Mouse (Mus musculus): ENCODE measurements at regions not wholly inside any gene's neighbourhood (a gene's known extent, or its start where the extent isn't known, plus 50 kb on each side); places are given as distances from the start of the nearest gene placed in this dataset.

DNA sequence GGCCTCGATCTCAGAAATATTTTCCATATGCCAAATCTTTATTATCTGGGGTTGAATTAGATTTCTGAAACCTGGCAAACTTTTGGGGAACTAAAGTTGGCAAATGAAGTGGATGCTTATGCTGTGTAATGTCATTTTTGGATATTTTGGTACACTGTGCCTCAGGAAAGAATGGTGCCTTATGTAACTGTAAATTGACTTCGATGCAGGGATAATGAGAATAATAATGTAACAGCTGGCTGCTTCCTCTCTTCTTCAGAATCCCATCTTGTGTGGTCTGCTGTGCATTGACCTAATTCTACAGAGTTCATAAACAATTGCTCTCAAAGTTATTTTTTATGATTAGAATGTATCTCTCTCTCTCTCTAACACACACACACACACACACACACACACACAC is 545.6 kb downstream of the Tfap2b start:
- H3K36me3 ChIP-seq (ENCODE audit: control insufficient read depth, insufficient read depth, low read length), result no peaks in the 10 kb centered on the region
- DNase-seq (ENCODE audit: low spot score) (no peak), ATAC-seq (no peak)
- H3K9ac ChIP-seq (ENCODE audit: low read length), result no peak overlapping the region
- 92% methylated on average over 2 of the region's 2 CpGs for whole genome bisulfite sequencing
- H3K4me2 ChIP-seq (ENCODE audit: low read length), result no peak overlapping the region
- H3K27ac ChIP-seq (ENCODE audit: low read depth, low read length), result no peak overlapping the region
- H3K4me1 ChIP-seq (ENCODE audit: control insufficient read depth, insufficient read depth, low read length), result no peaks in the 10 kb centered on the region
- no peaks in the 10 kb centered on the region for H3K9me3 ChIP-seq (replicated peaks; ENCODE audit: control insufficient read depth, low read length)
- no peaks in the 10 kb centered on the region for H3K27me3 ChIP-seq (replicated peaks; ENCODE audit: control insufficient read depth, insufficient read depth, low read length)
- no peak overlapping the region for H3K4me3 ChIP-seq (ENCODE audit: low read depth, low read length)

DNA sequence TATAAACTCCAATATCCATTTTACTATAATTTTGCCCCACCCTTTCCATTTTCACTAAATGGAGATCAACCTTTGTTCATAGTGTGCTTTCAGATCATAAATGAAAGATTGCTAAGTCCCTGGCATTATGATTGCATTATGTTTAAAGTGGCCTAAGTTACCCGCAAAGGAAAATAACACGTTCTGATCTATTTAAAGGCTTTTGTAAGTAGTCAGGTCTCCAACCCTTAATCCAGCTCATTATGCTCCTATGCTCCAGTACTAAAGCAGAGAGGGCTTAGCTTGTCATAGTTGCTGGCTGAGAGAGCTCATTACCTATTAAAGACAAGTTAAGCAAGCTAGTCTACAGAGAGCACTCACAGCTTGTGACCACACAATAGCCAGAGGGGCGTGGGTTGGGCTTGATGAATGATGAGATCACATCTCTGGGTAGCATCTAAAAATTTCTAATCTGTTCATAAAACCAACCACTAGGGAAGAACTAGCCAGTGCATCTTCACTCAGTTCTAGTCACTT is 549.3 kb downstream of the Tfap2b start:
- H3K27ac ChIP-seq (ENCODE audit: low read depth, low read length), result no peak overlapping the region
- H3K4me2 ChIP-seq (ENCODE audit: low read length), result no peak overlapping the region
- no peak overlapping the region for H3K4me3 ChIP-seq (ENCODE audit: low read depth, low read length)
- no peaks in the 10 kb centered on the region for H3K27me3 ChIP-seq (replicated peaks; ENCODE audit: control insufficient read depth, insufficient read depth, low read length)
- WGBS, result 8% methylated on average over 3 of the region's 3 CpGs
- no peaks in the 10 kb centered on the region for H3K36me3 ChIP-seq (ENCODE audit: control insufficient read depth, insufficient read depth, low read length)
- no peaks in the 10 kb centered on the region for H3K4me1 ChIP-seq (ENCODE audit: control insufficient read depth, insufficient read depth, low read length)
- DNase-seq (ENCODE audit: low spot score), result no peak
- ATAC-seq, result no peak
- no peaks in the 10 kb centered on the region for H3K9me3 ChIP-seq (replicated peaks; ENCODE audit: control insufficient read depth, low read length)
- H3K9ac ChIP-seq (ENCODE audit: low read length), result no peak overlapping the region

DNA sequence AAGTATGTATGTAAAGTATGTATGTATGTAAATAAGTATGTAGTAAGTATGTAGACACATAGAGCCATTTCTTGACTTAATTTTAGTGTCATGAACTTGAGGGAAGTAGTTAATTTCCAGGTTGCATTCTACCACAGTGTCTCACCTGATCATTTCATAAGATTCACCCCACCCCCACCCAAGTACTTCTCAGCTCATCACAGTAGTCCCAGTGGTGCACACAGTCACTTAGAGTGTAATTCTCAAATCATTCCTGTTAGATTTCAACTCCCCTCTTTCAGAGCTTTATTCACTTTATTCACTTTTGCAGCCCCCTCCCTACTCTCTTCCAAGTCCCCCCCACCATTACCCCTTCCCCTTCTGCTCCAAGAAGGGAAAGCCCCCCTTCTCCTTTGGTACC is 558.2 kb downstream of the Tfap2b start:
- Histone ChIP-seq H3K4me3 (ENCODE audit: low read depth, low read length) (no peak overlapping the region), H3K4me1 (ENCODE audit: control insufficient read depth, insufficient read depth, low read length) (no peaks in the 10 kb centered on the region), H3K4me2 (ENCODE audit: low read length) (no peak overlapping the region), H3K27ac (ENCODE audit: low read depth, low read length) (no peak overlapping the region), H3K9ac (ENCODE audit: low read length) (no peak overlapping the region), H3K27me3 (replicated peaks; ENCODE audit: control insufficient read depth, insufficient read depth, low read length) (no peaks in the 10 kb centered on the region), H3K36me3 (ENCODE audit: control insufficient read depth, insufficient read depth, low read length) (no peaks in the 10 kb centered on the region), H3K9me3 (replicated peaks; ENCODE audit: control insufficient read depth, low read length) (no peaks in the 10 kb centered on the region)
- ATAC-seq (no peak), DNase-seq (ENCODE audit: low spot score) (no peak)

DNA sequence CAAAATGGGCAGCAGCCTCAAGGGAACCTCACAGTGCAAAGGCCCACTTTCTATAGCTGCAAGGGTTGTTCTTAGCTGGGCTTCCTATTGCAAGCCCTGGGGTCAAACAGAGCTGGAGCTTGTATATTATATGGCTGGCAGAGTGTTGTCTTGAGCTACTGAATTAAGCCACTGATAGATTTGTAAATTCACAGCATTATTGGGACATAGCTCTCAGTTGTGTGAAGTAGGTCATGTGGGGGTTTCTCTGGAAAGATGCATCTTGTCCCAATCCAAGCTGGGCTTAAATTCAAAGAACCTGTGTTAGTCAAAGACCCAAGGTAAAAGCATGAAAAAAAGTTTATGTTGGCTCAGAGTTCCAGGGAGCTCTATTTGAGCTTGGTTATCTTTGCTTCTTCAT is 563.6 kb downstream of the Tfap2b start:
- Histone ChIP-seq H3K27me3 (replicated peaks; ENCODE audit: control insufficient read depth, insufficient read depth, low read length) (no peaks in the 10 kb centered on the region), H3K4me1 (ENCODE audit: control insufficient read depth, insufficient read depth, low read length) (no peaks in the 10 kb centered on the region), H3K27ac (ENCODE audit: low read depth, low read length) (no peak overlapping the region), H3K9ac (ENCODE audit: low read length) (no peak overlapping the region), H3K9me3 (replicated peaks; ENCODE audit: control insufficient read depth, low read length) (no peaks in the 10 kb centered on the region), H3K4me2 (ENCODE audit: low read length) (no peak overlapping the region), H3K4me3 (ENCODE audit: low read depth, low read length) (no peak overlapping the region), H3K36me3 (ENCODE audit: control insufficient read depth, insufficient read depth, low read length) (no peaks in the 10 kb centered on the region)
- no peak for ATAC-seq
- DNase-seq (ENCODE audit: low spot score), result no peak

DNA sequence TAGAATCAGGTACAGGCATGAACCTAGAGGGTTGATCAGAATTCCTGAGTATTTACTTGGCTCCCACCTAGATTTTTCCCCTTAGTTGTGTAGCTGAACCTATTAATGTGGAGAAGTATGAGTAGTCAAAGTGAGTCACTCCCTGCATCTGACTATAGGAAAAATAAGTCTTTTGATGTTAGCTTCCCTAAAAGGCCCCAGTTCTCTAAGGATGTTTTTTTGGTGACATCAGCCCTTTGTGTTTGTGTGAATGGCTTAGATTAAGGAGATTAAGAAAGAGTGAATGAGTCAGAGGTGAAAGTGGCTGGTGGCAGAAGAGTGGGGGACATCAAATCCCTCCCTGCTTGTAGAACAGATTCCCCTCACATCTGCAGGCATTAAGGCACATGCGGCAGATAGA is 565.8 kb downstream of the Tfap2b start:
- 9% methylated on average over 1 of the region's 1 CpGs for WGBS
- no peaks in the 10 kb centered on the region for H3K27me3 ChIP-seq (replicated peaks; ENCODE audit: control insufficient read depth, insufficient read depth, low read length)
- H3K4me1 ChIP-seq (ENCODE audit: control insufficient read depth, insufficient read depth, low read length), result no peaks in the 10 kb centered on the region
- no peaks in the 10 kb centered on the region for H3K36me3 ChIP-seq (ENCODE audit: control insufficient read depth, insufficient read depth, low read length)
- H3K27ac ChIP-seq (ENCODE audit: low read depth, low read length), result no peak overlapping the region
- no peak for DNase-seq (ENCODE audit: low spot score)
- no peak overlapping the region for H3K9ac ChIP-seq (ENCODE audit: low read length)
- no peaks in the 10 kb centered on the region for H3K9me3 ChIP-seq (replicated peaks; ENCODE audit: control insufficient read depth, low read length)
- H3K4me3 ChIP-seq (ENCODE audit: low read depth, low read length), result no peak overlapping the region
- no peak overlapping the region for H3K4me2 ChIP-seq (ENCODE audit: low read length)
- no peak for ATAC-seq

DNA sequence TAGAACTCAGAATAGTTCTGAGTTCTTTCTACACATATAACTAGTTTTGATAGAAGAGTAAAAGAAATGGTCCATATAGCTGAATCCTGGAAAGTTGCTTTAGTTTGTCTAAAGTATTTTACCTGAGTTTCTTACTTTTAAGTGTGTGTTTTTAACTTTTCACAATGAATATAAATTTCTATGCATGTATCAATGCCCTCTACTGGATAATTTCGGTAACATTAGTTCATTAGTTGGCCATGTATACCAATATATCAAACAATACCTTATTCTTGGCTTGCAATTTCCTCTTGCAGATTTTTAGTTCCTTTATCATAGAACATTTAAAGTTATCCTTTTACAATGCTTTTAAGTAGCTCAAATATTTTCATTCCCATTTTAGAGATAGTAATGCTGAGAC is 568.8 kb downstream of the Tfap2b start:
- Histone ChIP-seq H3K9me3 (replicated peaks; ENCODE audit: control insufficient read depth, low read length) (no peaks in the 10 kb centered on the region), H3K4me2 (ENCODE audit: low read length) (no peak overlapping the region), H3K9ac (ENCODE audit: low read length) (no peak overlapping the region), H3K27me3 (replicated peaks; ENCODE audit: control insufficient read depth, insufficient read depth, low read length) (no peaks in the 10 kb centered on the region), H3K36me3 (ENCODE audit: control insufficient read depth, insufficient read depth, low read length) (no peaks in the 10 kb centered on the region), H3K4me1 (ENCODE audit: control insufficient read depth, insufficient read depth, low read length) (no peaks in the 10 kb centered on the region), H3K4me3 (ENCODE audit: low read depth, low read length) (no peak overlapping the region), H3K27ac (ENCODE audit: low read depth, low read length) (no peak overlapping the region)
- no peak for DNase-seq (ENCODE audit: low spot score)
- ATAC-seq, result no peak
- WGBS, result 88% methylated on average over 1 of the region's 1 CpGs

DNA sequence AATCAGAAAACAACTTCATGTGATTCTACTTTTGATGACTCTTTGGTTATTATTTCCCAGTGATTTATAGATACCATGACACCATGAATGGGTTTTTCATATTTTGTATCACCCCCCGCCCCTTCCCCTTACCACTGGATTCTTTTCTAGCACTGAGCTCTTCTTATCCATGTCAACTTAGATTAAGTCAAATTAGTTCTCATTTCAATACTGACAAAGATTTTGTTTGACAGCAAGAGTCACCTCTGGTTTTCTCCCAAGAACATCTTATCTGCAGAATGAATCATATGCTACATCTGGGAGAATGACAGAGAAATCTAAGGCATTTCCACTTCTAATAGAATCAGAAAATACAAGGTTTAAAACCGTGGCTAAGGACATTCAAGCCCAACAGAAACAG is 578.3 kb downstream of the Tfap2b start:
- no peaks in the 10 kb centered on the region for H3K9me3 ChIP-seq (replicated peaks; ENCODE audit: control insufficient read depth, low read length)
- no peak for DNase-seq (ENCODE audit: low spot score)
- 84% methylated on average over 2 of the region's 2 CpGs for WGBS
- no peak for ATAC-seq
- H3K4me2 ChIP-seq (ENCODE audit: low read length), result no peak overlapping the region
- no peak overlapping the region for H3K27ac ChIP-seq (ENCODE audit: low read depth, low read length)
- no peaks in the 10 kb centered on the region for H3K36me3 ChIP-seq (ENCODE audit: control insufficient read depth, insufficient read depth, low read length)
- no peaks in the 10 kb centered on the region for H3K27me3 ChIP-seq (replicated peaks; ENCODE audit: control insufficient read depth, insufficient read depth, low read length)
- no peak overlapping the region for H3K9ac ChIP-seq (ENCODE audit: low read length)
- no peak overlapping the region for H3K4me3 ChIP-seq (ENCODE audit: low read depth, low read length)
- H3K4me1 ChIP-seq (ENCODE audit: control insufficient read depth, insufficient read depth, low read length), result no peaks in the 10 kb centered on the region

DNA sequence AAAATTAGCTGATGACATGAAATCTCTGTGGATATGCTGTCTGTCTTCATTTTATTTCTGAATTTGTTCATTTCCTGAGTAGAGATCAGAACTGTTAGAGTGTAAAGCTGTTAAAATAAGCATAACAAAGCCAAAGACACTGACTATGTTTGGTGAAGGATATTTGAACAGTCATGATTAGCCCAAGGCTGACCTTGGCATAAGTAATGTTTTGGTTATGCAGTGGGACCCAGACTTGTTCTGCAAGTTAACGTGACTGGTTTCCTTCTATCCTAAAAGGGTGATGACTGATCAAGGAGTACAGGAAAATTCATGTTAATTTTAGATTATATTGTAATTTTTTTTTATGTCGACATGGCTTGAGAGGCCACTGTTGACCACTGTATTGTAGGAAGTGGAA is 585.4 kb downstream of the Tfap2b start:
- Histone ChIP-seq H3K4me2 (ENCODE audit: low read length) (no peak overlapping the region), H3K4me3 (ENCODE audit: low read depth, low read length) (no peak overlapping the region), H3K27me3 (replicated peaks; ENCODE audit: control insufficient read depth, insufficient read depth, low read length) (no peaks in the 10 kb centered on the region), H3K4me1 (ENCODE audit: control insufficient read depth, insufficient read depth, low read length) (no peaks in the 10 kb centered on the region), H3K36me3 (ENCODE audit: control insufficient read depth, insufficient read depth, low read length) (no peaks in the 10 kb centered on the region), H3K9me3 (replicated peaks; ENCODE audit: control insufficient read depth, low read length) (no peaks in the 10 kb centered on the region), H3K9ac (ENCODE audit: low read length) (no peak overlapping the region), H3K27ac (ENCODE audit: low read depth, low read length) (no peak overlapping the region)
- ATAC-seq (no peak), DNase-seq (ENCODE audit: low spot score) (no peak)
- 82% methylated on average over 2 of the region's 2 CpGs for WGBS

DNA sequence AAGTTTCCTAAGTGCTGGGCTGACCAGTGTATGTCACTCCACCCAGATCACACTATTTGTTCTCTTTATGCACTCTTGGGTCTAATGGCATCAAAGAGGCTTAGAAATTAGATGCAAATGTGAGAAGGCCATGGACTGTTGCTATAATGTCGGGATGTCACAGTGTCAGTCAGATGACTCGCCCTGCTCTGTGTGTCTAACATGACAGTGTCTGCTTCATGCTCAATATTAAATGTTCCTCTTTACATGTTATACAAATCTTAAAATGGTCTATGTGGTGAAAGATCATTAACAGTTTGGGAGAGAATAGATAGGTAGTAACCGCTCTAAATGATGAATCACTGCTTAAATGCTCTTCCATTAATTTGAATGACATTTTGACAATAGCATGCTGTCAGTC is 617.2 kb downstream of the Tfap2b start:
- Histone ChIP-seq H3K4me3 (ENCODE audit: low read depth, low read length) (no peak overlapping the region), H3K9ac (ENCODE audit: low read length) (no peak overlapping the region), H3K4me1 (ENCODE audit: control insufficient read depth, insufficient read depth, low read length) (no peaks in the 10 kb centered on the region), H3K9me3 (replicated peaks; ENCODE audit: control insufficient read depth, low read length) (no peaks in the 10 kb centered on the region), H3K27ac (ENCODE audit: low read depth, low read length) (no peak overlapping the region), H3K27me3 (replicated peaks; ENCODE audit: control insufficient read depth, insufficient read depth, low read length) (no peaks in the 10 kb centered on the region), H3K36me3 (ENCODE audit: control insufficient read depth, insufficient read depth, low read length) (no peaks in the 10 kb centered on the region), H3K4me2 (ENCODE audit: low read length) (no peak overlapping the region)
- 70% methylated on average over 3 of the region's 3 CpGs for WGBS
- DNase-seq (ENCODE audit: low spot score) (no peak), ATAC-seq (no peak)
